ENCODE assay signal across 8 mouse cellular contexts in genomic region chr8:120800308-120800865, GRCm38 (mm10).
A peak's percentile ranks its signal among the peaks of the same experiment; 100 is the strongest.
DNase-seq lines count a peak whose midpoint lies in the region; ATAC-seq and TF ChIP-seq lines count a peak whose summit lies in the region.

No protein-coding gene starts in this region.

- H3K4me3 ChIP-seq in embryonic fibroblast, embryonic 13.5 days (ENCODE audit: insufficient read depth, low read length), result no peak overlapping the region
- no peak overlapping the region for H3K4me3 ChIP-seq in hindbrain, embryonic 15.5 days
- no peak overlapping the region for H3K4me3 ChIP-seq in midbrain, embryonic 11.5 days (ENCODE audit: low read depth, low read length)

- DNase-seq in cerebellum, adult 8-10 months, result peak; percentile 16
- no peak for DNase-seq in cerebellum, adult 11-12 months
- DNase-seq in adipocyte (ENCODE audit: low spot score), result peak; percentile 8
- peak; percentile 28 to 67 for DNase-seq in left cerebral cortex, postnatal 14 days (ENCODE audit: low spot score in 2 of 2)
- peak; percentile 96 for DNase-seq in midbrain, embryonic 11.5 days (ENCODE audit: low spot score, missing footprints)
- peak; percentile 45 to 77 for DNase-seq in spleen, postnatal 4 days (ENCODE audit: low spot score in 2 of 2)

- H3K27ac ChIP-seq in embryonic fibroblast, embryonic 13.5 days (ENCODE audit: insufficient read depth, low read length), result no peak overlapping the region
- no peak overlapping the region for H3K27ac ChIP-seq in hindbrain, embryonic 15.5 days (replicated peaks)
- no peak overlapping the region for H3K27ac ChIP-seq in midbrain, embryonic 11.5 days (ENCODE audit: low read depth, low read length)

- no peak for TF ChIP-seq POLR2A in embryonic fibroblast, embryonic 13.5 days (IDR thresholded peaks at IDR 0.05; ENCODE audit: low read depth, low read length)

- H3K4me2 ChIP-seq in hindbrain, embryonic 15.5 days, result peak overlapping the region; percentile 51
- peak overlapping the region; percentile 24 for H3K4me2 ChIP-seq in midbrain, embryonic 11.5 days

- intact Hi-C loops in left cerebral cortex, postnatal 14 days (cut with DNase I), result no loop called here

- no peaks in the 10 kb centered on the region for H3K36me3 ChIP-seq in hindbrain, embryonic 15.5 days
- H3K36me3 ChIP-seq in midbrain, embryonic 11.5 days (ENCODE audit: control insufficient read depth, insufficient read depth, low read length), result no peaks in the 10 kb centered on the region

- peaks cover 20% of the 10 kb centered on the region for H3K27me3 ChIP-seq in hindbrain, embryonic 15.5 days
- H3K27me3 ChIP-seq in midbrain, embryonic 11.5 days (ENCODE audit: control insufficient read depth, insufficient read depth, low read length), result no peaks in the 10 kb centered on the region

- H3K4me1 ChIP-seq in embryonic fibroblast, embryonic 13.5 days (ENCODE audit: control insufficient read depth, insufficient read depth, low read length), result no peaks in the 10 kb centered on the region
- H3K4me1 ChIP-seq in hindbrain, embryonic 15.5 days (replicated peaks), result 0 out of 2 replicates have a peak, but pooled peaks cover 3% of the 10 kb centered on the region
- no peaks in the 10 kb centered on the region for H3K4me1 ChIP-seq in midbrain, embryonic 11.5 days (ENCODE audit: control insufficient read depth, insufficient read depth, low read length)

- WGBS in hindbrain, embryonic 15.5 days, result 7% methylated on average over 17 of the region's 17 CpGs
- WGBS in midbrain, embryonic 11.5 days, result 10% methylated on average over 17 of the region's 17 CpGs

- H3K9ac ChIP-seq in hindbrain, embryonic 15.5 days, result no peak overlapping the region; the same call in 1 of the 2 replicates
- H3K9ac ChIP-seq in midbrain, embryonic 11.5 days (ENCODE audit: low read length), result no peak overlapping the region; the same call in 1 of the 2 replicates

- TF ChIP-seq CTCF in embryonic fibroblast, embryonic 13.5 days (IDR thresholded peaks at IDR 0.05; ENCODE audit: borderline replicate concordance, insufficient read depth, low read length), result peak; percentile 70

- H3K9me3 ChIP-seq in hindbrain, embryonic 15.5 days, result no peaks in the 10 kb centered on the region
- H3K9me3 ChIP-seq in midbrain, embryonic 11.5 days (ENCODE audit: control insufficient read depth, low read length), result no peaks in the 10 kb centered on the region

- ATAC-seq in hindbrain, embryonic 15.5 days (ENCODE audit: low FRiP score, low read depth), result no peak; the same call in 1 of the 2 replicates
- peak; percentile 54; the same call in 1 of the 2 replicates for ATAC-seq in midbrain, embryonic 11.5 days (ENCODE audit: low FRiP score)
